Mouse (Mus musculus) heart, postnatal 14 days (tissue): ENCODE results near the gene Camk2n1. TPM values are rescaled to one million over a fixed set of nuclear protein-coding genes. Genes with fewer than 3 reads are reported as not detected.

Experiments used
- DNase-seq, 2 experiments: peaks; one replicate each; pipeline ENCODE4 v3.0.0; 2021 to 2022
- intact Hi-C: fragments of 180-260 bp; cut with DNase I; formaldehyde crosslinking; loops from one replicate; pipeline ENCODE4 v1.15.1; 2025
- total RNA-seq, 2 experiments: library from RNA; stranded (reverse); gene quantifications; 2 replicates each; pipeline ENCODE4 v1.2.3; 2021

Gene Camk2n1
- total RNA-seq, 2 experiments from 2014 or later = 8.4 to 8.7 TPM

DNA sequence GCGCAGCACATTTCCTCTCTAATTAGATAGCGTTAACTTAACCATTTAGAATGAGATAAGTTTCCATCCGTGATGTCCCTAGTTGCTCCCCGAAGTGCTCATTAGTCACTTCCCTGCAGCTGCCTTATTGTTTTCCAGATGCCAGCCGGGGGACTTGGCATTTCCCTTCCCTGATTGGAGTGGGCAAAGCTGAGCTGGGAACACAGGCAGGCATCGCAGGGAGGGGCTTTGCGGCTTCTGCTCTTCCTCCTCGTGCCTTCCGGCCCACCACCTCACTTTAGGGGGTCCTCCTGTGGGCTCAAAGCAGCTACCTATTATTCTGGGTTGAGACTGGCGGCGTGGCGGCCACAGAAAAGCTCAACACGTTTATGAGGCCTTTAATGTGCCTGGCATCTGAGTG lies 7.1 kb upstream of the Camk2n1 start:
- DNase-seq = no peak
- intact Hi-C loops = loop anchor here (1.0 kb wide), 3 partner anchors 115 to 404 kb away; no protein-coding TSS in a partner anchor

DNA sequence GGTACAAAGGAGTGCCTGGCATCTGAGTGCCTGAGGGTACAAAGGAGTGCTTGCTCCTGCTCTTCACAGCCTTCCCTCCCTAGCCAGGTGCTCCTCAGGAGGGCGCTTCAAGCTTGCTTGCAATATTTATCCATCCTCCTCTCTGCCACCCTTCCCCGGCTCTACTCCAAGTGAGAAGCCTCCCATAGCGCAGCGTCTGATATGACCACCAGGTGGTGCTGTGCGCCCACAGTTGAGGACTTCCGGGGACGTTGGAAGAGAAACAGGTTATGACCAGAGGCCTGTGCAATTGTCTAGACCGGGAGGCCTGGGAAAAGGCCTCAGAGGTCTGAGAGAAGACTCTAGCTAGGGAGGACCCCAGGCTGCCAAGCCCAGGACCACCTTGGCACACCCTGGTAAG lies 6.7 kb upstream of the Camk2n1 start:
- peak; percentile 89 to 95 for DNase-seq
- intact Hi-C loops = loop anchor here (1.0 kb wide), 3 partner anchors 115 to 404 kb away; no protein-coding TSS in a partner anchor

DNA sequence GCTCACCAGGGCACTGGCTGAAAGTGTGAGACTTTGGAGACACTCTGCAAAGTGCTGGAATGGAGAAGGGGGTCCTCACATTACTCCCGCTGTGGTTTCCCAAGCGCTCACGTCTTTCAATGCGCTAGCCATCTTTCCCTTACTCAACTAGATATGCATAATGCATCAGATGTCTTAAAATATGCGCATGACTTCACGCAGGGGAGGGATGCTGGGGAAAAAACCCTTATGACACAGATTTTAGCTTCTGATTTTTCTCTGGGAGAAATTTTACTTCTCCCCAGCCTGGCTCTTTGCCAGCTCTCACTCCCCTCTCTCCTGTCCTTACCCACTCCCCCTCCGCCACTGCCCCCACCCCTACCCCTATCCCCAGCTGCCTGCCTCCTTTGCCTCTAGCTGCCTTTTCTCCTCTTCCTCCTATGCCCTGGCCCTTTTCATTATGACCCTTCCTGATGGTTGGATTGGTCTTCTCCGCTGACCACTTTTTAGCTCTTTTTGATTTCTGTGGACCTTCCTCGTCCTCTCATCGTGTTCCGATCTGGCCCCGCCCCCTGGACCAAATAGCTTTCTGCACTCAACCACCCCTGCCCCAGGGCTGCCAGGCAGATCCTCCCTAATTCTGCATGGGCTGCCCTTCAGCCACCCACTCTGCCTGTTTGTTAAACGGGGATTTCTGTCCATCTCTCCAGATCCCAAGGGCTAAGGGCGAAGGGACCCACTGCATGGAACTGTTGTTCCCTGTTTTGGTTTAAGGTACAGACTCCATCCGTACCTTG lies 6.1 kb upstream of the Camk2n1 start:
- intact Hi-C loops = loop anchor here (1.0 kb wide), 3 partner anchors 114 to 403 kb away; no protein-coding TSS in a partner anchor
- no peak for DNase-seq

DNA sequence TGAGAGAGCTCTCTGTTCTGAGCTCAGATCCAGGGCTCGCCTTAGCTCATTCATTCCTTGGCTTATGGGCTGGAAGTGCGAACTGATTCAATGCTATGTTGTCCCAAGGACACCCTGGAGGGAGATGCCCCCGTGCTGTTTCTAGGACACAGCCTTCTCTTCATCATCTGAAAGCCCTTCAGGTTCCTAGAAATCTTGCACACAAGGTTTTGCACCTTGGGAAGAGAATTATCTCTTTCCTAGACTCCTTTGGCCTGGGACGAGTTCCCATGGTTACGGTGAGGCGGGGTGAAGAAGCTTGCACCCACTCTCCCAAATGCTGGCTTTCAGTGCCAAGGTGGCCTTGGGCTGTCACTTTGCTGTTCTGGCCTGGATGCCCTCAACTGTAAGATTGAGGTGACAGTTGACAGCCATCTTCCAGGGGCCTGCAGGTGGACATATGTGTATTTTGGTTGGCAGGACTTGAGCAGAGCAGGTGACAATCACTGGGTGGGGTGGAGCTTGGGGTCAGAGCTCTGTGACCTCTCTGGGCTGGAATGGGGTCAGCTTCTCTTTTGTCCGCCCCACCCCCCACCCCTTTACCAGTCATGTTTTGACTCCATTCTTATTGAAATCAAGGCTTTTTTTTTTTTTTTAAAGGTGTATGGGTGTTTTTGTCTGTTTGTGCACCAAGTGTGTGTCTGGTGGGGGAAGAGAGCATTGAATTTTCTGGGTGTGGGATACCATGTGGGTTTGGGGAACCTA lies 5.1 kb upstream of the Camk2n1 start:
- intact Hi-C loops = no loop called here
- no peak for DNase-seq

DNA sequence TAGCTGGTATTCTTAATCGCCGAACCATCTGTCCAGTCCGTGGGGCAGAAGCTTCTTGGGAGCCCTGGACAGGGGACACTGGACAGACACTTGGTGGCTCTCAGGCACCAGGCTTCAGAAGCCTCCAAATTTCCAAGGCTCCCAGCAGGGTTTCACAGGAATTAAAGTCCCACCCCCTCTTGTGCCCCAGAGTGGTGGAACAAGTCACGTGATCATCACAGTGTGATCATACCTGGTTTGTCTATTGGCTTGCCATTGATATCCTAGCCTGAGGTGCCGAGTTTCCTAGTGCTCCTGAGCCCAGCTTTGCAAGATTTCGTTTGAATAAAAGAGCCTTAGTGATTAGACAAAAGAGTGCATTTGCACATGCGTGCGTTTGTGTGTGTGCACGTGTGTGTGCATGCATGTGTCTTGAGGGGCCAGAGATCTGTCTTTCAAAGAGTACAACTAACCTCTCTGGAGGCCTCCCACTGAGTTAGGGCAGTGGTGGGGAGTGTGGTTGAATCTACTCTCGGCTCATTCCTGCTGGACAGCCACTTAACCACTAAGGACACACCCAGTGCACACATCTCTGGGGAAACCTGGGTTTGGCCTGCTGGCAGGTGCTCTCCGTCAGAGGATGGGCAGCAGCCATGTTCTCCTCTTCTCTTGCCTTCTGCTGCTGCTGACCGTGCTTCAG lies 4.3 kb upstream of the Camk2n1 start:
- DNase-seq = no peak
- intact Hi-C loops = no loop called here

DNA sequence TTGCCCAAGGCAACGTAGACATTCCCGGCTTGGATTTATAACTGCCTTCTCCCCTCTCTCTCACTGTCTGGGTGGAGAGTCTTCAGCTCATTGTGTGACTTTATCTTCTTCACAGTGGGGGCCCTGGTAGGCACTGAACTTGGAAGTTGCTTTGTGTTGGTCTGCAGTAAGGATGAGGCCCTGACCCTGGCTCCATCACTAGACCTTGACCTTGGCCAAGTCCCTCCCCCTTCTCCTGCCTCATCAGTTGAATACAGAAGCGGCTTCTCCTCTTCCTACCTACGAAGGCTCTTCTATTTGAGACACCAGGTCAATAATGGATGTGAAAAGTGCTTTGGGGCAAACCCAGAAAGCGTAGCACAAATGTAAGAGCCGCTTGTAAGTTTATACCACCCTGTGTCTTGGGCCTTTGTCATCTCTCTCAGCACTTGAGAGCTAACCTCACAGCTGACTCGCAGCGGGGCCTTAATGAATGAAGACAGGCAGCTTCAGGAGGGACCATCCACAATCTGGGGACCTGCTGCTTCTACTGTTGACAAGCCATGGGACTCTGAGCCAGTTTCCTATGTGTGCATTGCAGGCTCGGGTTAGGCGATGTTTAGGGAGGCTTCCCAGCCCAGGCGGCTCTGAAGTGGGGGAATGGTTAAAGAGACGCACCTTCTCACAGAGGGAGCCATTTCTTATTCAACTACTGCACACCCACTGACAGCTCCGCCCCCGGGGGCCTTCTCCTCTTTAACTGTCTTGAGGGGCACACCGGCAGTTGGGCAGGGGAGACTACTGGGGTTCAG lies 1.6 kb upstream of the Camk2n1 start:
- intact Hi-C loops = no loop called here
- no peak for DNase-seq

DNA sequence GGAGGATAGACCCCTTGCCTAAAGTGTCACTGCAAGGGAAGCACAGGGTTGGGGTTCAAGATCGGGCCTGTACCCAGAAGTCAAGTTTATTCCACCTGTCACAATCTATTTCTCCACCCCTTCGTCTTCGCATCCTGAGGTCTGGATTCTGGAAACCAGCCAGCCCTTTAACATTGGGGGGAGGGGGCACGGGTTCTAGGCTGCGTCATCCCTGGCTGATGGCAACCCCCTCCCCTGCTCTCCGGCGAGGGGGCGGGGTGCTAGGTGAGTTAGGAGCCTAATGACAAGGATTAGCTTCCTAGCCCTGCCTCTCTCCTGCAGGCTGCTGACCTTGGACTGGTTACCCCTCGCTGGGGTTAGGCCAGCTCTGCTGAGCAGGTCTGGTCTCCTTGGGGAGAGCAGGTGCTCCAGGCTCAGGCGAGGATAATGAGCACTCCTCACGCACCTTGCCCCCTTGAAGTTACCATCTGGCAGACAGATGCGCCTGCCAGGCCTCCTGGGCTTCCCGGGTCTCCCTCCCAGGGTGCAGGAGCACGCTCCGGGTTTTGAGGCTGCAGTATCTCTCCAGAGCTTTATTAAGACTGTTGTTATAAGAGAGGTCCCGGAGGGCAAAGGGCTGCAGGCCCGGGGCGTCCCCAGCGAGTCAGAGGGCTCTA lies 889 bp upstream of the Camk2n1 start:
- intact Hi-C loops = no loop called here
- no peak for DNase-seq

DNA sequence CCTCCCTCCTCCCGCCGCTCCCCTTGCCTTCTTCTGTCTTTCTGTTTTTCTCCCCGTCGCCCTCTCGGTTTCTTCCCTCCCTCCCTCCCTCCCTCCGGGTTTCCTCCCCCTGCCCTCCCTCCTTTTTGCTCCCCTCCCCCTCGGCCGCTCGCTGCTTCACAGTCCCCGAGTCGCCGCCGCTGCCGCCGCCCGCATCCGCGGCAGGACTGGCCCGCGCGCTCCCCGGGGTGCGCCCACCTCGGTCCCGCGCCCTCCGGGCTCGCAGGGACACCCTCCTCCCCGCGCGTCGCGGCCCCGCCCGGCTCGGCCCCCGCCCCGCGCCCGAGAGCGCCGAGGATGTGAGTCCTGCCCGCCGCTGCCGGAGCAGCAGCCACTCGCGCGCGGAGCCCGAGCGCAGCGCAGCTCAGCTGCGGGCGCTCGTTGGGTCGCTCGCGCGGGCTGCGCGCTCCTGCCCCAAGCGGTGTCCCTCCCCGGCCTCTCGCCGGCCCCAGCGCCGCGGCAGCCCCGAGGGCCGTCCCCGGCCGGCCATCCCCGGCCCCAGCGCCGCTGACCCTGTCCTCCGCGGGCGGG lies 542 bp downstream of the Camk2n1 start:
- intact Hi-C loops = no loop called here
- DNase-seq = peak; percentile 68 to 74

DNA sequence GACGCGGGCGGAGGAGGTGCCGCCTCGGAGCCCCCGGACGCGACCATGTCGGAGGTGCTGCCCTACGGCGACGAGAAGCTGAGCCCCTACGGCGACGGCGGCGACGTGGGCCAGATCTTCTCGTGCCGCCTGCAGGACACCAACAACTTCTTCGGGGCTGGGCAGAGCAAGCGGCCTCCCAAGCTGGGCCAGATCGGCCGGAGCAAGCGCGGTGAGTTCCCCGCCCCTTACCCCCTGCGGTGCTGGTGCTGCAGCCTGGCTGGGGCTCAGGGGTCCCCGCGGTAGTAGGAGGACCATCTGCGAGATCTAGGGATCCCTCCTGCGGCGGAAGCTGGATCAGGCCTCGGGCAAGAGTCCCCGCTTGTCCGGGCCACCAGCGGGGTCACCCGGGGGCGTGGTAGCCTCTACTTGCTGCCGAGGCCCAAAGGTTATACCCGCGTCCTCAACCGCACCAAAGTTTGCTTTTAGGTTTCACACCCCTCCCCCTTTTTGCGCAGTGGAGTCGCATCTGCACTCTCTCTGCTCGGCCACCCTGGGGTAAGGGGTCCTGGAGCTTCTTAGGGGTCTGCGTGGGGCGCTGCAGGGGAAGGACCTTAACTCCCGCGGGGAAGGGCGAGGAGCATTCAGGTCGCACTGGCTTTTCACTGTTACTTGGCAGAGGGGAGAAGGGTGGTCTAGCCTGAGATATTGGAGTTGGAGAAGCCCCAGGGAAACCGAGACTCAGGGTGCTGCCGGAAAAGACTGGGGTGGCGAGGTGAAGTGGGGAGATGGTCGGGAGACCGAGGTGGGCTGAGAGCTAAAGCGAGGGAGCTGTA lies 1.2 kb downstream of the Camk2n1 start:
- DNase-seq = peak; percentile 45 to 52
- intact Hi-C loops = no loop called here

DNA sequence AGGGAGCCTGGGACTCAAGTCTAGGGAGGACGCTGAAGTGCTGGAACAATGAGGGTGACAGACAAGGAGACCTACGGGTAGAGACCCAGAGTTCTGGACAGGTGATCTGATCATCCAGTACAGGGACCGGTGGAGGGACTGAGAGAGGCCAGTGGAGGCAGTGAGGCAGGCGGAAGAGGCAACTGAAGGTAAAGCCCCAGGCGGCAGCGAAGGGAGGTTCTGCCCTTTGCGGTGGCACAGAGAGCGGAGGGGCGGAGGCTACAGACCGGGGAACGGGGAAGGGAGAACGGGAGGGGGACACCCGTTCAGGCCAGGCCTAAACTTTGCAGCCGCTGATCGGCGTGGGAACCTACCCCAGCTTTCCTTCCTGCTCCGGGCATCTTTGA lies 1.8 kb downstream of the Camk2n1 start:
- intact Hi-C loops = no loop called here
- DNase-seq = no peak

DNA sequence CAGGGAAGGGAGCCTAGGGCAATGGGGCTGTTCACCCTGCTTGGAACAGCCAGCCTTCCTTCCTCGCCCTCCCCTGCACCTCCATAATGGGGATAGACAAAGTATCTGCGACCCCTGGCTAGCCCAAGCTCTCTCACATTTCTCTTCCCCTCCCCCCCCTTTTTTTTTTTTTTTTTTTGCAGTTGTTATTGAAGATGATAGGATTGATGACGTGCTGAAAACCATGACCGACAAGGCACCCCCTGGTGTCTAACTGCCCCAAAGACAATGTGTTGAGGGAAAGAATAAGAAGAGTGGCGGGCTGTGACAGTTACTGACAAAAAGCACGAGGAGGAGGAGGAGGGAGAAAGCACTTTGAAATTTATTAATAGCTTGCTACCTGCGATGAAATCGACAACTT lies 2.4 kb downstream of the Camk2n1 start:
- no peak for DNase-seq
- intact Hi-C loops = no loop called here

DNA sequence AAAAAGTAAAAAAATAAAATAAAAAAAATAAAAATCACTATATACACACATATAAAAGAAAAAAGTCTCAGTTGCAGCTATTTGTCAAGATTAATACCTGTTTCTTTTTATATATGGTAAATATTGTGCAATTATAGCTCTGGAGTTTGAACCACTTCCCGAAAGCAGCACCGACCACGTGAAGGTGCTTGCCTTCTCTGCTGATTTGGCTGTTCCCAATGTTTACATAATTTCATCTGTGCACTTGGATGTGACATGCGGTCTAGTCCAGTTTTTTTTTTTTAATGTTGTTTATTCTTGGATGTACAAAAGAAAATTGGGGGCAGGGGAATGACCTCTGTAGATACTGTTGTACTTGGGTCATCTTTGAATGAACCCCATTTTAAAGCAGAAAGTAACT lies 3.0 kb downstream of the Camk2n1 start:
- no peak for DNase-seq
- intact Hi-C loops = no loop called here

DNA sequence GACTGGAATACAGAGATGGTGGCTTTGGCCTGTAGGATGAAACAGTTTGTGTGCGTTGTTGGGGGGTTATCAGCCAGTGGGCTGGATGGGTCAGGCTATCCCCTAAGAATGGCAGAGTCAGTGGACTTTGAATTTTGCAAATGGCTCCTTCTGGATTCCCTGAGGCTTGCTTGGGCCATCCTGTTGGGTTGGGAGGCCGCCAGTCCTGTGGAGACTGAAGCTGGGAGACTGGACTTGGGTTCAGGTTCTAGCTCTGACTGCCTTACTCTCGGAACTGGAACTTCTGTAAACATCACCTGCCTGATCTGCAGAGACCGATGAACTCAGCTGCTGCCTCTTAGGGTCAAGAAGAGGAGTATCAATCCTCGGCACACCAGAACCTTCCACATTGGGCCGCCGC lies 4.1 kb downstream of the Camk2n1 start:
- no peak for DNase-seq
- intact Hi-C loops = no loop called here

DNA sequence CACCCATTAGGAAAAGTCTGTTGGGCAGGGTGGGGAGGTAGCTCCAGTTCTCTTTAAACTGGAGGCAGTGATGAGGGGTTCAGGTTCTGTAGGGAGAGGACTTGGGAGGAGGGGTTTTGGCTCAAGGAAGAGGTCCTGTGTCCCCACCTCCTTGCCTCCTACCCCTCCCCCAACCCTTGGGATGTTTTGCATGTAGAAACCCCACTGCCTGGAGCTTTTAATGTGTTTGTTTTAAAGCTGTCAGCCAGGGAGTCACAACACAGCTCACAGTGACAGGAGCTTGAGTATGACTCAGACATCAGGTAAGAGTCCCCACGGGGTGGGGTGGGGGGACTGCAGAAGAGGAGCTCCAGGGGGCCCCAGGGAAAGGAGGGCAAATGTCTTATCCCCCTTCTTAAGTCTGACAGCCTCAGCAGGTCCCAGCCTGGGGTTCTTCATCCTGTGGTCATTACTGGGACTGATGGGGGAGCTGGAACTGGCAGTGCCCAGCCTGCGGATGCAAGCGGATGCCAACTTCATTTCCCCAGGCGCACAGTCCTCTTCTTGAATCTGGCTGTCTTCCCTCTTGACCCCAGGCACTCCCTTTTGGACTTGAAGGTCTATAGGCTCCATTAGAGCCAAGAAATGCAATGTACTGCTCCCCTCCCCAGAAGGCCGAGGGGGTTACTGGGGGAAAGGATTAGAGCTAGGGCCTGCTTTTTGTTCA lies 4.8 kb downstream of the Camk2n1 start:
- no peak for DNase-seq
- intact Hi-C loops = no loop called here

DNA sequence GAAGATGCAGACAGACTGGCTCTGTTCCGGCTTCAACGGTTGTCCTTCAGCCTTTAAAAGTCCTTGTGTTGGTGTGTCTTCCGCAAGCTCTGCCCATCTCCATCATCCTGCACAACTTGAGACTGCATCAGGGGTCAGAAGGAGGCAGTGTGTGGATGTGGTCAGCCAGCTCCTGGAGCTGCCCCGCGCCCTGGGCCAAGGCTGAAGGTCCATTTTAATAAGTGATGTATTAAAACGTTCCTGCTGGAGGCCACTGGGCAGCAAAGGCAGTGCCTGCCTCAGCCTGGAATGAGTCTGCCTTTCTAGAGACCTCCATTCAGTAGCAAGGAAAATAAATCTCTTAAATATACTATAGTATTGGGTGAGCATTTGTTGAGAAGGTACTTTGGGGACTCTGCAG lies 5.7 kb downstream of the Camk2n1 start:
- no peak for DNase-seq
- intact Hi-C loops = no loop called here

DNA sequence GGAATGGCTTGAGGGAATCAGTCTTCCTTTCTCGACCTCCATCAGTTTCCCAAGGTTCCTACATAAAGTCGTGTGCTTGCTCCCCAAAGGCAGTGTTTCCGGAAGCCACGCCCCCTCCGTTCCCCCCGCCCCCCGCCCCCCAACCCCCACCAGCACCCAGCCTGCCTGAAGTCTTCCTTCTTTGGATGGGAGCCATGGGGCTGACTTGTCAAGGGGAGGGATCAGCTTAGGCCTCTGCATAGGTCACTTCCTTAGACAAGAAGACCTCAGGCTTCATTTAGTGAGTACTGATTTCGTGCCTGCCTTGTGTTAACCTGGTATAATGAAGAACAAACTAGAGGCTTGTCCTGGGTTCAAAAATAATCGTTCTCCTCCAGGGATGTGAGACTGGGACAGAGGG lies 6.8 kb downstream of the Camk2n1 start:
- DNase-seq = no peak
- intact Hi-C loops = no loop called here

DNA sequence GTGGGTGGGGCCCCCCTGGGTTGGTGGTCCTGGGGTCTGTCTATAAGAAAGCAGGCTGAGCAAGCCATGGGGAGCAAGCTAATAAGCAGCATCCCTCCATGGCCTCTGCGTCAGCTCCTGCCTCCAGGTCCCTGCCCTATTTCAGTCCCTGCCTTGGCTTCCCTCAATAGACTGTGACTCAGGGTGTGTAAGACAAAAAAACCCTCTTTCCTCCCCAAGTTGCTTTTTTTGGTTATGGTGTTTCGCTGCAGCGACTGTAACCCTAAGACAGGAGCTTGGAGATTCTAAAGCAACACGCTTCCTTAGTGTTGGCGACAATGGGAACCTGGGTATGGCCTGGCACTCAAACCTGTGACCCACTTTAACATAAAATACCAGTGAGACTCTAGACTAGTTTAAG lies 7.4 kb downstream of the Camk2n1 start:
- intact Hi-C loops = no loop called here
- DNase-seq = no peak
